8 mouse cellular contexts compared by ENCODE assay signal in genomic region chr6:54595330-54595878, GRCm38 (mm10). TPM values are rescaled to one million over a fixed set of nuclear protein-coding genes. Genes with fewer than 3 reads are reported as not detected.
A peak's percentile ranks its signal among the peaks of the same experiment; 100 is the strongest.
DNase-seq lines count a peak whose midpoint lies in the region; ATAC-seq and TF ChIP-seq lines count a peak whose summit lies in the region.

No protein-coding gene starts in this region.

- peak; percentile 9; the same call in 1 of the 2 replicates for ATAC-seq in heart, embryonic 15.5 days (replicated peaks; ENCODE audit: insufficient number of reproducible peaks, insufficient read depth, low FRiP score, low read depth)
- no peak for ATAC-seq in forebrain, postnatal 0 days
- ATAC-seq in cerebellum, adult (ENCODE audit: insufficient number of reproducible peaks, low FRiP score, low TSS enrichment) = no peak; the same call in 1 of the 2 replicates

- TF ChIP-seq CTCF in MEL (IDR thresholded peaks at IDR 0.05 in 2 of 3, conservative IDR thresholded peaks at IDR 0.05 in 1 of 3; ENCODE audit: control insufficient read depth in 1 of 3, insufficient read depth in 1 of 3, low read depth in 2 of 3, low read length in 3 of 3, poor library complexity in 1 of 3, severe bottlenecking in 1 of 3) = no peak
- TF ChIP-seq CTCF in forebrain, postnatal 0 days (IDR thresholded peaks at IDR 0.05; ENCODE audit: low read depth) = no peak

- H3K9ac ChIP-seq in heart, embryonic 15.5 days = peak overlapping the region; percentile 80
- H3K9ac ChIP-seq in MEL (ENCODE audit: control insufficient read depth, low read depth, low read length, poor library complexity, severe bottlenecking) = peak overlapping the region; percentile 85
- peak overlapping the region; percentile 74 for H3K9ac ChIP-seq in forebrain, postnatal 0 days

- peak overlapping the region; percentile 82 for H3K27ac ChIP-seq in heart, embryonic 15.5 days
- H3K27ac ChIP-seq in MEL (ENCODE audit: control insufficient read depth, low read depth, low read length) = no peak overlapping the region
- H3K27ac ChIP-seq in forebrain, postnatal 0 days (ENCODE audit: low read depth, low read length) = 0 out of 2 replicates have a peak overlapping the region, but pooled peaks have one; percentile 29
- peak overlapping the region; percentile 90 for H3K27ac ChIP-seq in midbrain, embryonic 10.5 days (replicated peaks)

- TF ChIP-seq RAD21 in MEL (IDR thresholded peaks at IDR 0.05; ENCODE audit: low read depth, low read length) = no peak

- H3K9me3 ChIP-seq in heart, embryonic 15.5 days (replicated peaks) = no peaks in the 10 kb centered on the region
- H3K9me3 ChIP-seq in MEL (replicated peaks; ENCODE audit: insufficient read depth, low read length) = no peaks in the 10 kb centered on the region
- no peaks in the 10 kb centered on the region for H3K9me3 ChIP-seq in forebrain, postnatal 0 days (ENCODE audit: low read length)
- no peaks in the 10 kb centered on the region for H3K9me3 ChIP-seq in midbrain, embryonic 10.5 days (replicated peaks)

- H3K79me2 ChIP-seq in MEL (ENCODE audit: control insufficient read depth, insufficient read depth, low read length, poor library complexity) = peaks cover 6% of the 10 kb centered on the region; the same call in 1 of the 2 replicates

- H3K36me3 ChIP-seq in heart, embryonic 15.5 days = no peaks in the 10 kb centered on the region
- peaks cover 0 to 6% of the 10 kb centered on the region in 2 experiments; a peak in 2 of 4 replicates for H3K36me3 ChIP-seq in MEL (ENCODE audit: control insufficient read depth in 1 of 2, insufficient read depth in 2 of 2, low read length in 2 of 2)
- H3K36me3 ChIP-seq in forebrain, postnatal 0 days (ENCODE audit: insufficient read depth) = no peaks in the 10 kb centered on the region
- no peaks in the 10 kb centered on the region for H3K36me3 ChIP-seq in midbrain, embryonic 10.5 days

- intact Hi-C loops in heart, postnatal 10 days (cut with DNase I) = loop anchor here (2.0 to 10.0 kb wide), 4 partner anchors 33 to 379 kb away; partner anchors contain the start of genes Mturn, Nod1 and Znrf2

- H3K4me3 ChIP-seq in heart, embryonic 15.5 days = peak overlapping the region; percentile 76
- peak overlapping the region; percentile 64 to 70 for H3K4me3 ChIP-seq in MEL (ENCODE audit: control insufficient read depth in 1 of 2, insufficient read depth in 1 of 2, low read depth in 2 of 2, low read length in 2 of 2)
- H3K4me3 ChIP-seq in forebrain, postnatal 0 days (ENCODE audit: low read depth, low read length) = peak overlapping the region; percentile 87
- H3K4me3 ChIP-seq in midbrain, embryonic 10.5 days = peak overlapping the region; percentile 79

- H3K27me3 ChIP-seq in heart, embryonic 15.5 days = no peaks in the 10 kb centered on the region
- H3K27me3 ChIP-seq in MEL (ENCODE audit: control insufficient read depth in 1 of 2, insufficient read depth in 2 of 2, low read length in 2 of 2) = no peaks in the 10 kb centered on the region
- H3K27me3 ChIP-seq in forebrain, postnatal 0 days (ENCODE audit: insufficient read depth, low read length) = no peaks in the 10 kb centered on the region
- H3K27me3 ChIP-seq in midbrain, embryonic 10.5 days (ENCODE audit: low read depth, poor library complexity, severe bottlenecking) = 0 out of 2 replicates have a peak, but pooled peaks cover 3% of the 10 kb centered on the region

- under 1% methylated on average over 48 of the region's 48 CpGs for WGBS in heart, embryonic 15.5 days
- 5% methylated on average over 47 of the region's 48 CpGs for WGBS in forebrain, postnatal 0 days
- under 1% methylated on average over 48 of the region's 48 CpGs for whole genome bisulfite sequencing in midbrain, embryonic 10.5 days

- peaks cover 38% of the 10 kb centered on the region for H3K4me1 ChIP-seq in heart, embryonic 15.5 days (replicated peaks)
- H3K4me1 ChIP-seq in MEL (ENCODE audit: control insufficient read depth in 1 of 2, insufficient read depth in 2 of 2, low read length in 2 of 2) = peaks cover 0 to 8% of the 10 kb centered on the region in 2 experiments; a peak in 2 of 4 replicates
- peaks cover 22% of the 10 kb centered on the region for H3K4me1 ChIP-seq in forebrain, postnatal 0 days (ENCODE audit: insufficient read depth)
- peaks cover 56% of the 10 kb centered on the region for H3K4me1 ChIP-seq in midbrain, embryonic 10.5 days

- H3K4me2 ChIP-seq in heart, embryonic 15.5 days = peak overlapping the region; percentile 89
- peak overlapping the region; percentile 88 for H3K4me2 ChIP-seq in forebrain, postnatal 0 days (ENCODE audit: low read depth)

- no peak for TF ChIP-seq EP300 in MEL (IDR thresholded peaks at IDR 0.05; ENCODE audit: low read depth in 1 of 2, low read length in 2 of 2)

- TF ChIP-seq POLR2A in MEL (IDR thresholded peaks at IDR 0.05; ENCODE audit: control insufficient read depth in 1 of 2, insufficient read depth in 1 of 2, low read depth in 1 of 2, low read length in 2 of 2, poor library complexity in 1 of 2) = peak in 1 of 2 experiments; percentile 42; a peak in 1 of 4 replicates

- DNase-seq in heart, postnatal 10 days = no peak
- DNase-seq in MEL (ENCODE audit: low read depth, low spot score) = peak; percentile 45
- no peak for DNase-seq in forebrain, postnatal 0 days
- DNase-seq in midbrain, embryonic 10.5 days (ENCODE audit: low spot score) = no peak
- no peak for DNase-seq in right cerebral cortex, postnatal 4 days
- DNase-seq in adrenal gland, adult 18-20 months (ENCODE audit: low spot score in 2 of 2) = no peak

TF ChIP-seq in MEL, 35 proteins besides CTCF, POLR2A, EP300 and RAD21:
- TF ChIP-seq UBTF (IDR thresholded peaks at IDR 0.05; ENCODE audit: borderline replicate concordance, insufficient read depth, low read depth, low read length) (0 out of 2 replicates have a peak, but pooled peaks have one; percentile 39), POLR2AphosphoS5 (IDR thresholded peaks at IDR 0.05; ENCODE audit: borderline replicate concordance, low read depth, low read length) (no peak), GATA1 (IDR thresholded peaks at IDR 0.05; ENCODE audit: low read depth, low read length) (no peak), MAX (IDR thresholded peaks at IDR 0.05; ENCODE audit: low read length) (no peak), ELF1 (IDR thresholded peaks at IDR 0.05; ENCODE audit: low read depth, low read length) (no peak), MYC (IDR thresholded peaks at IDR 0.05; ENCODE audit: low read depth, low read length) (0 out of 2 replicates have a peak, but pooled peaks have one; percentile 3), ETS1 (IDR thresholded peaks at IDR 0.05; ENCODE audit: low read depth, low read length) (no peak)
TF ChIP-seq in MEL: peak in this region for 2.

RNA-seq across cellular contexts. Expression of gene Plekha8, which starts 0.5 kb away (rescaled TPM):
- polyA plus RNA-seq in heart, embryonic 15.5 days (2015; fragmentation: Nextera tagmentation; extraction: Ambion mirVana) = 4.9 and 5.1 TPM in 2 replicates
- 10 to 100 TPM; 12.4 to 12.9 TPM for total RNA-seq in heart, postnatal 10 days (2021)
- total RNA-seq in MEL (2012; rRNA removed) = 16.6 and 16.8 TPM in 2 replicates
- 10 to 100 TPM in 1 of 2 experiments, not detected in 1; 11.6 TPM for polyA plus RNA-seq in MEL (2012; ENCODE audit: insufficient read depth in 1 of 2, insufficient read length in 2 of 2, low read depth in 1 of 2, low replicate concordance in 2 of 2, missing spikeins in 1 of 2)
- 14.8 and 19.3 TPM in 2 replicates for total RNA-seq in forebrain, postnatal 0 days (2014; rRNA removed)
- polyA plus RNA-seq in forebrain, postnatal 0 days (2015; fragmentation: Nextera tagmentation; extraction: Ambion mirVana) = 4.5 and 4.7 TPM in 2 replicates
- 16.2 and 16.5 TPM in 2 replicates for polyA plus RNA-seq in midbrain, embryonic 10.5 days (2016; fragmentation: Nextera tagmentation; extraction: Ambion mirVana)
- 10 to 100 TPM; 17.1 to 21.8 TPM for total RNA-seq in adrenal gland, adult 18-20 months (2021)

RNA-seq across cellular contexts. Expression of gene Fkbp14, which starts 1.7 kb away (rescaled TPM):
- 22.2 and 26.4 TPM in 2 replicates for polyA plus RNA-seq in heart, embryonic 15.5 days (2015; fragmentation: Nextera tagmentation; extraction: Ambion mirVana)
- 10 to 100 TPM; 15.1 to 17.0 TPM for total RNA-seq in heart, postnatal 10 days (2021)
- 0.65 and 1.5 TPM in 2 replicates for total RNA-seq in MEL (2012; rRNA removed)
- polyA plus RNA-seq in MEL (2012; ENCODE audit: insufficient read depth in 1 of 2, insufficient read length in 2 of 2, low read depth in 1 of 2, low replicate concordance in 2 of 2, missing spikeins in 1 of 2) = 1 to 10 TPM in 1 of 2 experiments, not detected in 1; 1.8 TPM
- total RNA-seq in forebrain, postnatal 0 days (2014; rRNA removed) = 5.2 and 9.6 TPM in 2 replicates
- 4.1 and 4.5 TPM in 2 replicates for polyA plus RNA-seq in forebrain, postnatal 0 days (2015; fragmentation: Nextera tagmentation; extraction: Ambion mirVana)
- polyA plus RNA-seq in midbrain, embryonic 10.5 days (2016; fragmentation: Nextera tagmentation; extraction: Ambion mirVana) = 13.0 and 14.2 TPM in 2 replicates
- total RNA-seq in adrenal gland, adult 18-20 months (2021) = 10 to 100 TPM; 22.2 to 23.4 TPM

RNA-seq across cellular contexts. Expression of gene Scrn1, which starts 29.1 kb away (rescaled TPM):
- 7.1 and 7.6 TPM in 2 replicates for polyA plus RNA-seq in heart, embryonic 15.5 days (2015; fragmentation: Nextera tagmentation; extraction: Ambion mirVana)
- total RNA-seq in heart, postnatal 10 days (2021) = 1 to 10 TPM; 8.3 to 9.3 TPM
- total RNA-seq in MEL (2012; rRNA removed) = not detected in 2 replicates
- polyA plus RNA-seq in MEL (2012; ENCODE audit: insufficient read depth in 1 of 2, insufficient read length in 2 of 2, low read depth in 1 of 2, low replicate concordance in 2 of 2, missing spikeins in 1 of 2) = not detected
- total RNA-seq in forebrain, postnatal 0 days (2014; rRNA removed) = 189 and 195 TPM in 2 replicates
- 95.5 and 122 TPM in 2 replicates for polyA plus RNA-seq in forebrain, postnatal 0 days (2015; fragmentation: Nextera tagmentation; extraction: Ambion mirVana)
- 47.7 and 66.6 TPM in 2 replicates for polyA plus RNA-seq in midbrain, embryonic 10.5 days (2016; fragmentation: Nextera tagmentation; extraction: Ambion mirVana)
- 10 to 100 TPM; 25.1 to 31.1 TPM for total RNA-seq in adrenal gland, adult 18-20 months (2021)
